Mouse (Mus musculus) ES-Bruce4 (cell line): ENCODE measurements around the gene Tmprss15. TPM values are rescaled to one million over a fixed set of nuclear protein-coding genes. Genes with fewer than 3 reads are reported as not detected.

Source experiments
- H3K27ac ChIP-seq: 2 replicates; pipeline ENCODE4 v1.5.1; 2012; ENCODE audit warnings: low read length, inconsistent platforms; ENCODE audit not compliant: insufficient read depth
- H3K27me3 ChIP-seq: 2 replicates; pipeline ENCODE4 v1.6.1; 2012; ENCODE audit warnings: mild to moderate bottlenecking, low read length, inconsistent platforms; ENCODE audit not compliant: control insufficient read depth, poor library complexity, insufficient read depth, severe bottlenecking
- H3K36me3 ChIP-seq: 2 replicates; pipeline ENCODE4 v1.6.1; 2012; ENCODE audit warnings: inconsistent platforms, mild to moderate bottlenecking, low read length, moderate library complexity; ENCODE audit not compliant: control insufficient read depth, poor library complexity, insufficient read depth, severe bottlenecking
- H3K4me1 ChIP-seq: one replicate; pipeline ENCODE4 v1.8.1; 2011; ENCODE audit warnings: low read length; ENCODE audit not compliant: control insufficient read depth, insufficient read depth
- H3K4me3 ChIP-seq: 2 replicates; pipeline ENCODE4 v1.5.1; 2011; ENCODE audit warnings: low read depth, mild to moderate bottlenecking, low read length
- H3K9ac ChIP-seq: 2 replicates; pipeline ENCODE4 v1.6.1; 2012; ENCODE audit warnings: low read depth, mild to moderate bottlenecking, inconsistent platforms; ENCODE audit not compliant: poor library complexity, severe bottlenecking
- H3K9me3 ChIP-seq: replicated peaks from 2 replicates; pipeline ENCODE4 v1.6.1; 2012; ENCODE audit warnings: mild to moderate bottlenecking, low read length, inconsistent platforms; ENCODE audit not compliant: control insufficient read depth, poor library complexity, insufficient read depth, severe bottlenecking
- CTCF ChIP-seq: IDR thresholded peaks from one replicate; pipeline ENCODE4 v1.8.1; 2011; ENCODE audit warnings: low read depth, low read length
- EP300 ChIP-seq: IDR thresholded peaks from 2 replicates; pipeline ENCODE4 v1.6.1; 2011; ENCODE audit warnings: low read depth, low read length; ENCODE audit not compliant: insufficient read depth
- POLR2A ChIP-seq: IDR thresholded peaks from one replicate; pipeline ENCODE4 v1.8.1; 2011; ENCODE audit warnings: low read length; ENCODE audit not compliant: insufficient read depth
- polyA plus RNA-seq: library from polyadenylated mRNA; stranded (reverse); fragments of >200 nt; gene quantifications from 2 replicates; pipeline ENCODE4 v1.2.4, GENCODE M21; 2011; ENCODE audit warnings: low read depth; ENCODE audit not compliant: missing spikeins, insufficient read depth, insufficient read length

The Tmprss15 gene
- polyA plus RNA-seq = not detected in 2 replicates

GRCm38 (mm10) chr16:79090997-79091396 is at the start of gene Tmprss15:
Gene Tmprss15 (minus strand): TSS chr16:79091097.
- Histone ChIP-seq H3K9ac (no peak within 1 kb of the TSS), H3K4me3 (no peak within 1 kb of the TSS), H3K36me3 (no peaks in the 10 kb centered on the region), H3K27me3 (no peaks in the 10 kb centered on the region), H3K27ac (no peak within 1 kb of the TSS), H3K9me3 (no peaks in the 10 kb centered on the region), H3K4me1 (no peaks in the 10 kb centered on the region)
- TF ChIP-seq CTCF (no peak), EP300 (no peak), POLR2A (no peak)

- TF ChIP-seq POLR2A (no peak), CTCF (no peak), EP300 (no peak)
- Histone ChIP-seq H3K27me3 (no peaks in the 10 kb centered on the region), H3K4me3 (no peak overlapping the region), H3K27ac (no peak overlapping the region), H3K4me1 (no peaks in the 10 kb centered on the region), H3K9me3 (no peaks in the 10 kb centered on the region), H3K9ac (no peak overlapping the region), H3K36me3 (no peaks in the 10 kb centered on the region)
Observed at GRCm38 (mm10) chr16:79114879-79115278, 24.0 kb upstream of the Tmprss15 start.

GRCm38 (mm10) chr16:79109516-79109915 is 18.6 kb upstream of the Tmprss15 start:
- Histone ChIP-seq H3K9ac (no peak overlapping the region), H3K27ac (no peak overlapping the region), H3K36me3 (no peaks in the 10 kb centered on the region), H3K27me3 (no peaks in the 10 kb centered on the region), H3K9me3 (no peaks in the 10 kb centered on the region), H3K4me3 (no peak overlapping the region), H3K4me1 (no peaks in the 10 kb centered on the region)
- TF ChIP-seq POLR2A (no peak), EP300 (no peak), CTCF (no peak)

GRCm38 (mm10) chr16:79108969-79109368 is 18.1 kb upstream of the Tmprss15 start:
- TF ChIP-seq CTCF (no peak), POLR2A (no peak), EP300 (no peak)
- no peaks in the 10 kb centered on the region for H3K27me3 ChIP-seq
- H3K27ac ChIP-seq = no peak overlapping the region
- no peaks in the 10 kb centered on the region for H3K4me1 ChIP-seq
- no peaks in the 10 kb centered on the region for H3K36me3 ChIP-seq
- no peak overlapping the region for H3K9ac ChIP-seq
- no peak overlapping the region for H3K4me3 ChIP-seq
- H3K9me3 ChIP-seq = no peaks in the 10 kb centered on the region

- Histone ChIP-seq H3K36me3 (no peaks in the 10 kb centered on the region), H3K9ac (no peak overlapping the region), H3K9me3 (no peaks in the 10 kb centered on the region), H3K27ac (no peak overlapping the region), H3K4me3 (no peak overlapping the region), H3K27me3 (no peaks in the 10 kb centered on the region), H3K4me1 (no peaks in the 10 kb centered on the region)
- TF ChIP-seq CTCF = no peak
- TF ChIP-seq EP300 = no peak
- TF ChIP-seq POLR2A = no peak
Observed at GRCm38 (mm10) chr16:79100325-79100724, 9.4 kb upstream of the Tmprss15 start.

GRCm38 (mm10) chr16:79098321-79098720 is 7.4 kb upstream of the Tmprss15 start:
- Histone ChIP-seq H3K4me1 (no peaks in the 10 kb centered on the region), H3K27ac (no peak overlapping the region), H3K4me3 (no peak overlapping the region), H3K27me3 (no peaks in the 10 kb centered on the region), H3K9ac (no peak overlapping the region), H3K36me3 (no peaks in the 10 kb centered on the region), H3K9me3 (no peaks in the 10 kb centered on the region)
- TF ChIP-seq POLR2A (no peak), CTCF (no peak), EP300 (no peak)
